Mouse (Mus musculus) neutrophil, adult 5-6 weeks (primary cell): Measurements from ENCODE around the gene Bcl2l11. TPM values are rescaled to one million over a fixed set of nuclear protein-coding genes. Genes with fewer than 3 reads are reported as not detected.
A peak's percentile ranks its signal among the peaks of the same experiment; 100 is the strongest.

Experiments used
- ATAC-seq: fragments of 151-379, 151-347 bp; 2 replicates; pipeline ENCODE4 v1.8.0; 2017; ENCODE audit warnings: mild to moderate bottlenecking, moderate TSS enrichment; ENCODE audit not compliant: insufficient number of reproducible peaks, poor library complexity, low FRiP score, severe bottlenecking; ENCODE audit errors: extremely low read depth
- total RNA-seq: library from RNA; stranded (forward); fragments of 200-1000 nt; gene quantifications from 2 replicates; pipeline ENCODE4 v1.2.3, GENCODE M21; 2017

Gene Bcl2l11
- total RNA-seq, 1 experiment from 2014 or later: 48.5 TPM

GRCm38 (mm10) chr2:128134474-128134873 is 8.6 kb downstream of the Bcl2l11 start:
- ATAC-seq: no peak

GRCm38 (mm10) chr2:128134948-128135347 is 9.1 kb downstream of the Bcl2l11 start:
- no peak for ATAC-seq

GRCm38 (mm10) chr2:128136769-128137433 is 11.1 kb downstream of the Bcl2l11 start:
- ATAC-seq: no peak

- no peak for ATAC-seq
Observed at GRCm38 (mm10) chr2:128137480-128138276, 11.8 kb downstream of the Bcl2l11 start.

GRCm38 (mm10) chr2:128138924-128139323 is 13.1 kb downstream of the Bcl2l11 start:
- ATAC-seq: no peak

- no peak for ATAC-seq
Observed at GRCm38 (mm10) chr2:128139781-128140180, 13.9 kb downstream of the Bcl2l11 start.

- ATAC-seq: no peak
Observed at GRCm38 (mm10) chr2:128140183-128140582, 14.3 kb downstream of the Bcl2l11 start.

- ATAC-seq: no peak
Observed at GRCm38 (mm10) chr2:128143992-128144391, 18.2 kb downstream of the Bcl2l11 start.

GRCm38 (mm10) chr2:128145433-128145832 is 19.6 kb downstream of the Bcl2l11 start:
- no peak for ATAC-seq

- ATAC-seq: no peak
Observed at GRCm38 (mm10) chr2:128149596-128149995, 23.8 kb downstream of the Bcl2l11 start.

- no peak for ATAC-seq
Observed at GRCm38 (mm10) chr2:128152211-128152610, 26.4 kb downstream of the Bcl2l11 start.

GRCm38 (mm10) chr2:128152845-128153550 is 27.2 kb downstream of the Bcl2l11 start:
- ATAC-seq: peak; percentile 30

- peak; percentile 21; the same call in 1 of the 2 replicates for ATAC-seq
Observed at GRCm38 (mm10) chr2:128153551-128153910, 27.7 kb downstream of the Bcl2l11 start.

- ATAC-seq: no peak
Observed at GRCm38 (mm10) chr2:128155412-128156066, 29.7 kb downstream of the Bcl2l11 start.

- ATAC-seq: no peak
Observed at GRCm38 (mm10) chr2:128156067-128156462, 30.2 kb downstream of the Bcl2l11 start.

- ATAC-seq: no peak
Observed at GRCm38 (mm10) chr2:128156557-128157412, 30.9 kb downstream of the Bcl2l11 start.

GRCm38 (mm10) chr2:128158734-128159410 is 33.0 kb downstream of the Bcl2l11 start:
- ATAC-seq: no peak

GRCm38 (mm10) chr2:128159619-128160125 is 33.8 kb downstream of the Bcl2l11 start:
- no peak for ATAC-seq
